Mouse (Mus musculus): ENCODE measurements around the gene Ckap5. TPM values are rescaled to one million over a fixed set of nuclear protein-coding genes. Genes with fewer than 3 reads are reported as not detected.

The Ckap5 gene
- polyA plus RNA-seq, 1 experiment from 2014 or later: 150 TPM

DNA sequence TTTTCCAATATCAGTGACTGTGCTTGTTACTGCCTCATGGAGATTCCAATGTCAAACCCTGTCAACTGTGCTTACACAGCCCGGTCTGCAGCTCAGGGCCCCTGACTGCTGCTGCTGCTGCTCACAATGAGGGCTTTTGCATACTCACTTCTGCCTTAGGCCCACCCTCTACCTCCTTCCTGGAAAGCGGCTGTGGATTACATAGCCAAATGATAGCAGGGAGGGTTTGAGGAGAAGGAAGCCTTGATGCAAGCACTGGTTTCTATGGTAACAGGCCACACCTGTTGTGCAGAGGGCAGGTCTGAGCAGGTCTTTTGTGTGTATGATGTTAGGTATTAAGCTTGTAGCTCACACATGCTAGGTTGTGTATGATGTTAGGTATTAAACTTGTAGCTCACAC lies 141.2 kb downstream of the Ckap5 start:
- H3K27ac ChIP-seq: no peak overlapping the region
- no peaks in the 10 kb centered on the region for H3K27me3 ChIP-seq (ENCODE audit: poor library complexity, severe bottlenecking)
- 79% methylated on average over 2 of the region's 2 CpGs for WGBS
- H3K4me1 ChIP-seq: no peaks in the 10 kb centered on the region
- H3K9me3 ChIP-seq: no peaks in the 10 kb centered on the region
- no peak for DNase-seq (ENCODE audit: extremely low spot score, low spot score)
- no peak overlapping the region for H3K4me3 ChIP-seq
- peaks cover 89% of the 10 kb centered on the region for H3K36me3 ChIP-seq (replicated peaks)

DNA sequence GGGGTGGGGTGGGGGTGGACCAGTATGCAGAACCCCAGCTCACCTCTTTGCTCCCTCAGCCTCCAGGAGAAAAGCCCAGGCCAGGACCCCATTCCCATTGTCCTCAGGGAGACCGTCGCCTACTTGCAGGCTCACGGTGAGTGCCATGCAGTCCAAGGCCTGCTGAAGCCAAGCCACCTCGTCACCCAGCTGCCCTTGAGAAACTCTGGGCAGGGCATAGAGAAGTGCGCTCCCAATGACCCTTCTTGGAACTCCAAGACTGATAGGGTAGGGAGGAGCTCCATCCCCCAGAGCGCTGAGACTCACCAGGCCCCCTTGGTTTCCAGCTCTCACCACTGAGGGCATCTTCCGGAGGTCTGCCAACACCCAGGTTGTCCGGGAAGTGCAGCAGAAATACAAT lies 142.8 kb downstream of the Ckap5 start:
- DNase-seq (ENCODE audit: extremely low spot score, low spot score): no peak
- Histone ChIP-seq H3K27me3 (ENCODE audit: poor library complexity, severe bottlenecking) (no peaks in the 10 kb centered on the region), H3K4me3 (no peak overlapping the region), H3K36me3 (replicated peaks) (peaks cover 87% of the 10 kb centered on the region), H3K9me3 (no peaks in the 10 kb centered on the region), H3K4me1 (no peaks in the 10 kb centered on the region), H3K27ac (no peak overlapping the region)
- 92% methylated on average over 8 of the region's 8 CpGs for WGBS

DNA sequence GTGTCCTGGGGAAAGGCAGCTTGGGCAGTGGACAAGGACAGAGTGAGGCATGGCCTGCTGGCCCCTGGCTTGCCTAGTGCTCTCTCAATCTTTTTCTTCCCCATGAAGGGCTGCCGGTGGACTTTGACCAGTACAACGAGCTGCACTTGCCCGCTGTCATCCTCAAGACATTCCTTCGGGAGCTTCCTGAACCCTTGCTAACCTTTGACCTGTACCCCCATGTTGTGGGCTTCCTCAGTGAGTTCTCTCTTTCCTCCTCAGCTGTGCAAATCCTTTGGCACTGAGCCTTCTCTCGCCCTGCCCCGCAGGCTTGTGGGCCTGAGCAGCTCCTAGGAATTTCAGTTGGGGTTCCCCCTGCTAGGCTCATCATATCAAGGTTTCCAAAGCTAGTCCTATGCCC lies 143.5 kb downstream of the Ckap5 start:
- Histone ChIP-seq H3K4me3 (no peak overlapping the region), H3K4me1 (no peaks in the 10 kb centered on the region), H3K36me3 (replicated peaks) (peaks cover 88% of the 10 kb centered on the region), H3K27me3 (ENCODE audit: poor library complexity, severe bottlenecking) (no peaks in the 10 kb centered on the region), H3K9me3 (no peaks in the 10 kb centered on the region), H3K27ac (no peak overlapping the region)
- no peak for DNase-seq (ENCODE audit: extremely low spot score, low spot score)
- WGBS: 91% methylated on average over 6 of the region's 6 CpGs

Other genes with a start within 250 kb of the Ckap5 start
- gene 1110051M20Rik, start 82.1 kb upstream of the Ckap5 start, polyA plus RNA-seq (2016; fragmentation: Nextera tagmentation; extraction: Ambion mirVana): 95.7 and 100 TPM in 2 replicates
- gene Lrp4, start 69.3 kb upstream of the Ckap5 start, polyA plus RNA-seq (2016; fragmentation: Nextera tagmentation; extraction: Ambion mirVana): 10.6 and 11.3 TPM in 2 replicates
- 0.06 TPM in 1 of 2 replicates, not detected in the other for gene F2, start 109.7 kb downstream of the Ckap5 start, polyA plus RNA-seq (2016; fragmentation: Nextera tagmentation; extraction: Ambion mirVana)
- 10.1 and 11.6 TPM in 2 replicates for gene Zfp408, start 123.0 kb downstream of the Ckap5 start, polyA plus RNA-seq (2016; fragmentation: Nextera tagmentation; extraction: Ambion mirVana)
- gene Arhgap1, start 123.1 kb downstream of the Ckap5 start, polyA plus RNA-seq (2016; fragmentation: Nextera tagmentation; extraction: Ambion mirVana): 67.4 and 70.0 TPM in 2 replicates
- gene Atg13, start 183.8 kb downstream of the Ckap5 start, polyA plus RNA-seq (2016; fragmentation: Nextera tagmentation; extraction: Ambion mirVana): 20.6 and 21.6 TPM in 2 replicates
- 22.9 and 23.2 TPM in 2 replicates for gene Harbi1, start 184.1 kb downstream of the Ckap5 start, polyA plus RNA-seq (2016; fragmentation: Nextera tagmentation; extraction: Ambion mirVana)
- 21.5 and 23.2 TPM in 2 replicates for gene Ambra1, start 203.4 kb downstream of the Ckap5 start, polyA plus RNA-seq (2016; fragmentation: Nextera tagmentation; extraction: Ambion mirVana)

Data from forebrain, embryonic 10.5 days (tissue).